Mouse (Mus musculus): ENCODE measurements around the gene Camk2b.
"Not testable (repeated sequence)": the region's sequence is repeated elsewhere in the genome, so short reads cannot be mapped to it uniquely, and the experiment has no call there.

Camk2b gene

DNA sequence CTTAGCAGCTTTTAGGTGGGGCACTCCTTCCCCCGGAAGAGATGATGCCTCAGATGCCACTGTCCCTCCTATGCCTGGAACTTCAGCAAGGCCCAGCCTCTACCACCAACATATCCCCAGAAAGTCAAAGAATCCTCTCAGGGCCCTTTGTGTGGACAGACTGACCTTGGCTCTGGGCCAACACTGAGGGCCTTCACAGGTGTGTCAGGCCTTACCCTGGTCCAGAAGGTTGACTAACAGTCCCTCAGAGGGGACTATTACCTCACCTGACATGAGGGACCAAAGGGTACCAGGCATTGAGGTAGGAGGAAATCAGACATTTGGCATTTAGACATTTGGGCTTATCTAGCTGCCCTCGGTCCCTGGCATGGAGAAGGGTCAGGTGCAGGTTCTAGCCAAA is 86.1 kb downstream of the Camk2b start:
- DNase-seq = no peak

- no peak for DNase-seq
Measured at GRCm38 (mm10) chr11:5979088-5979487, 87.1 kb downstream of the Camk2b start.

GRCm38 (mm10) chr11:5976106-5976505 is 90.1 kb downstream of the Camk2b start:
- DNase-seq = no peak

GRCm38 (mm10) chr11:5975068-5975467 is 91.1 kb downstream of the Camk2b start:
- no peak for DNase-seq

GRCm38 (mm10) chr11:5974053-5974452 is 92.1 kb downstream of the Camk2b start:
- DNase-seq = no peak

GRCm38 (mm10) chr11:5973151-5973550 is 93.0 kb downstream of the Camk2b start:
- peak; percentile 36 for DNase-seq

DNA sequence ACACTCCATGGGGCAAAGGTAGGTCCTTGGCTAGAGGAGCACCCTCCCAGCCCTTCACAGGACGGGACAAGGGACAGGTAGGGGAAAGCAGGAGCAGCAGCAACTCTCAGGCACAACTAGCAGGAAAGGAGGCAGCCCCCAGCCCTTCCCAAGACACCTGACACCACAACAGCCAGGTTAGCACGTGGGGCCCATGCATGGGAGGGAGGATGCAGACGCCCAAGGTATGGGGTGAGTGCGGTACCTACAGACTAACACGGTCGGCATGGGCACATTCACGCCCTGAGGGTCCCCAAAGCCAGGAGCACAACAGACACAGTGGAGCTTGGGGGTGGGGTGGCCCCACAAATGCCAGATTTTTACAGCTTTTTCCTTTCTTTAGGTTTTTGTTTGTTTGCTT is 95.0 kb downstream of the Camk2b start:
- DNase-seq = no peak

DNA sequence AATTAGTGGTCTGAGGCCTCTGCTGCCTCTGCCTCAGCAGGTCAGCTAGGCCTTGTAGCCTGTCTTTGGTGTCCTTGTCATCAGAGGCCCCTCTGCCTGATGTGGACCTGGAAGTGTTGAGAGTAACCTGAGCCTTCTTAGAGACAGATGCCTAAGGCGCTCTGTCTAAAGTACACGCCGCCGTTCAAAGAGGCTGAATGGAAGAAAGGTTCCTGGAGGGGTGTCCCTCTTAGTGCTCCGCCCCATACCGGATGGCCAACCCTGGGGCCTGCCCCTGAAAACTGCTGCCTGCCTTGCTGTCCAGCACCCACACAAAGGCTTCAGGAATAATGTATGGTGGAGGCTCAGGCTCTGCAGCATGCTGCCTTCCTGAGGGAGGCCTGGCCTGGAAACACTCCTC is 97.9 kb downstream of the Camk2b start:
- no peak for DNase-seq

DNA sequence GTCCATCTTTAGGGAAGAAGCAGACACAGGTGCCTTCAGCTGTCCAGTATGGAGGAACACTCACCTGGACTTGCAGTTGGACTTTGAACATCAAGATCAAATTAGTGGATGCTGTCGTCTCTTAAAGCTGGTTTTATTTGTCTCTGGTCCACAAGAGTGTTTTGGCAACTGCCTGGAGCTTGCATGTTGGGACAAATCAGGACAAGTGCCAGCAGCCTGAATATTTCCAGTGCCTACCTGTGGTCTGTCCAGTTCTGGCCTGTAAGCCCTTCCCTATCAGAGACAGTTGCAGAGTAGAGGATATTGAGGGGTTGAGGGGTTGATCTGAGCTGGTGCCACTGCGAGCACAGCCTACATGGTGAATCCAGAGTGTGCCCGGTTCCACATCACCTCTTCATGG is 99.4 kb downstream of the Camk2b start:
- no peak for DNase-seq

GRCm38 (mm10) chr11:5965865-5966264 is 100.3 kb downstream of the Camk2b start:
- DNase-seq = no peak

- no peak for DNase-seq
Measured at GRCm38 (mm10) chr11:5960051-5960450, 106.1 kb downstream of the Camk2b start.

DNA sequence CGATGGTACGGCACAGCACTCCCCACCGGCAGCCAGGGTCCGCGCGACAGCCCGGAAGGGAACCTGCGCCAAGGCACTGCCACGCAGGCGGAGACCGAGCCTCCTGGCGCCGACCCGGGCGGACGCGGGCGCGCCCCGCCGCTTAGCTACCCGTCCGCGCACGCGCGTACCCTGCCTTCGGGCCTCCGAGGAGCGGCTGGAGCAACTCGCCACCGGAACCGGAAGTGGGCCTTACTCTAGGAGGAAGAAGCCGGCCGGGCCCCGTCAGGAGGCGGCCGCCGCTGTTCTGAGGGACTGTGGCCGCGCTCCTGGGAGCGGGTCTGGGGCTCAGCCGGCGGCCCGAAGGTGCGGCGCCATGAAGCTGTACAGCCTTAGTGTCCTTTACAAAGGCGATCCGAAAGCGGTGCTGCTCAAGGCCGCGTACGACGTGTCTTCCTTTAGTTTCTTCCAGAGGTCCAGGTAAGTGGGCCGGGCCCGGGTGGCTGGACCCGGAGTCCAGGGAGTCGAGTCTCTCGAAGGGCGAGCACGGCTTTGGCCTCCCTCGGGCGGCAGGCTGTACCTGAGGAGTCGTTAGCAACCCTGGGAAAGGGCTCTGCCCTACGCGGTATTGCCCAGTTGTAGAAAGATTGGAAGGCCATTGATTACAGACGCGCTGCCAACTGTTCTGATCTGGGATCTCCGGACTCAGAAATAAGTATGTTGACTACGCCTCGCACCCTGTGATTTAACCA is 110.5 kb downstream of the Camk2b start, which contains the start of gene Ykt6:
TSS of gene Ykt6 (plus strand) at position 148 of the 731 bp plus-strand sequence.
- peak; percentile 98 for DNase-seq

DNA sequence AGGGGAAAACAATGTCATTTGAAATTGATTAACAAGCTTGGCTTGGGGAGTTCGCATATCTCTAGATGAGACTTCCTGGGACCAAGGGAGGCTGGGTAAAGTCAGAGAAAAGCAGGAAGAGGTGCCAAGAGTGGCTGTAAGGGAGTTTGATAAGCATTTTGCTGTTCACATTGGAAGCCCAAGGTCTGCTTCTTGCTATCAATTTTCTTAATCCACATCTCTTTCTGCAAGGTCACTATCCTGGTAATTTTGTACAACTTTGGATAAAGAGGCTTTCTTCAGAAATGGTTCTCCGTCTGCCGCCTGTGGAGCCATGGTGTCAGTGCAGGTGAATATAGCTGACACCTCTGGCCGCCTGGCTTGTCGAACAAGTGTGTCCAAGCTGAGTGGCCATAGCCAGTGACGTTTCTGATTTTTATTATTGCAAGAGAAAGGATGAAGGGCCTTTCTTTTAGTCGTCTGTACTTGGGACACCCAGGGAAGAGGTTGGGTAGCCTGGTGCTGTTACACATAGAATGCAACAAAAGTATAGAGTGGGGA is 111.1 kb downstream of the Camk2b start:
- peak; percentile 67 for DNase-seq

GRCm38 (mm10) chr11:5954435-5954834 is 111.7 kb downstream of the Camk2b start:
- DNase-seq = no peak

DNA sequence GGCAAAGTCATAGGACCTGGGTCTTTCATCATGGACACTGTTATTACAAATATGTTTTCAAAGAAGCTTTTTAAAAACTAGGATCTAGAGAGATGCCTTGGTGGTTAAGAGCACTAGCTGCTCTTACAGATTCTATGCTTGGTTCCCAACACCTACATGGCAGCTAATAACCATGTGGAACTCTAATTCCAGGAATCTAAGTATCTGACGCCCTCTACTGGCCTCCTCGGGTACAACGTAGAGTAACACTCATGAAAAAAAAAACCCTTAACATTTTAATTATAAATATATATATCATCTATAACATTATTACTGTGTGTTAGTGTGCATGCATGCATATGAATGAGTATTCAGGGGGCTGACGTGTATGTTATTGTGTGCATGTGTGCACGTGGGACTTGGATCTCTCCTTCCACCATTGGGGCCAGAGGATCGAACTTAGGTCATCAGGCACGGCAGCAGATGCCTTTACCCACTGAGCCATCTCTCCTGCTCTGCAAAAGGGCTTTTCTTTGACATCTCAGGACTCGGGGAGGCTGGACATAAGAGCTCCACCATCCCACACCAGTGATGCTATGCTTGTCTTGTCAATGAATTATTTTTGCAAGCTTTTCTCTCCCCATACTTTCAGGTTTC is 112.9 kb downstream of the Camk2b start:
- DNase-seq = peak; percentile 53

DNA sequence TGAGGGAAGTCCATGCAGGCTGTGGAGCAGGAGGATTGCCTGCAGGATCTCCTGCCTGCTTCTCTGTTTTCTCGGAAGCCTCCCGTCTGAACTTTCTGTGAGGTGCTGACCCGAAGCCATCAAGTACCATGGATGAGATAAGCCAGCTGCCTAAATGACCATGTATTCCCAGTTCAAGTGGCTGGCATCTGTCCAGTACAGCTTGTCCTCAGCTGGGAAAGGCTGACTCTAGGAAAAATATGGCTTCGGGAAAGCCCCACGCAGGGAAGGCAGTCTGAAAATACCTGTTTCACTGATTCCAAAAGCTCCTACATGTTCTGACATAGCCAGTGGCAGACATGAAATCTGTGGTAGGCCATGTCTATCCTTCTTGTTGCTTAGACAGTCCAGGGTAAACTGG is 113.7 kb downstream of the Camk2b start:
- DNase-seq = peak; percentile 79

- no peak for DNase-seq
Measured at GRCm38 (mm10) chr11:5949586-5950352, 116.4 kb downstream of the Camk2b start, which contains the start of gene Gck. TSS of gene Gck (minus strand) at chr11:5950081.

- no peak for DNase-seq
Measured at GRCm38 (mm10) chr11:5948546-5949250, 117.5 kb downstream of the Camk2b start.

GRCm38 (mm10) chr11:5947796-5948195 is 118.4 kb downstream of the Camk2b start:
- DNase-seq = no peak

DNA sequence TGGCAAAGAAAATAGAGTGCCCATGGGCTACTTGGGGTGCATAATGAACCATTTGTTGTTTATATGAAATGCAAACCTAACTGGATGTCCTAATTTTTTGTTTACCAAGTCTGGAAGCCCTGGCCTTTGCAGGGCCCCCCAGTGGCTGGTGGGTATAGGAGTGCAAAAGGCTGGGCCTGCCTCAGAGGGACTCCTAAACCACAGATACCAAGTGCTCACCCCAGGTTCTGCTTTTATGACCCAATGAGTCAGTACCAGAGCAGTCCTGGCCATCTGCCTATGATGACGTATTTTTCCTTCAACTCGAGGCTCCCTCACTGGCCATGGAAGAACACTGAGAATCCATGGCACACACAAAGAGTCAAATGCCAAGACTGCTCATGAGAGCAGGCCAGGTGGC is 121.1 kb downstream of the Camk2b start:
- peak; percentile 31 for DNase-seq

- DNase-seq = no peak
Measured at GRCm38 (mm10) chr11:5942966-5943365, 123.2 kb downstream of the Camk2b start.

DNA sequence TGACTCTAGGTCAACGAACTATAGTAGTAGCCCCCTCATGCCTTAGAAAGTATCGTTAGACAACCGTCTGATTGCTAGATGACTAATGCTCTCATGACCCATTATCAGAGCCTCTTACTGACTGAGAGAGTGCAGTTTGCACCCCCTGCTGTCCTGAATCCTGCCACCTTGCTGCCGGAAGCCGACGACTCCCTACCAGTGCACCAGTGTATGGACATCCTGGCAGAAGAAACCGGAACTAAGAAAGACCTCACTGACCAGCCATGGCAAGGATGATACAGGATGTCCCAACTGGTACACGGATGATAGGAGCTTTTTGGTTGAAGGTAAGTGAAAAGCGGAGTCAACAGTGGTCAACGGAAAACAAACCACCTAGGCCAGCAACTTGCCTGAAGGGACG is 131.6 kb downstream of the Camk2b start:
- DNase-seq = not testable (repeated sequence)

DNA sequence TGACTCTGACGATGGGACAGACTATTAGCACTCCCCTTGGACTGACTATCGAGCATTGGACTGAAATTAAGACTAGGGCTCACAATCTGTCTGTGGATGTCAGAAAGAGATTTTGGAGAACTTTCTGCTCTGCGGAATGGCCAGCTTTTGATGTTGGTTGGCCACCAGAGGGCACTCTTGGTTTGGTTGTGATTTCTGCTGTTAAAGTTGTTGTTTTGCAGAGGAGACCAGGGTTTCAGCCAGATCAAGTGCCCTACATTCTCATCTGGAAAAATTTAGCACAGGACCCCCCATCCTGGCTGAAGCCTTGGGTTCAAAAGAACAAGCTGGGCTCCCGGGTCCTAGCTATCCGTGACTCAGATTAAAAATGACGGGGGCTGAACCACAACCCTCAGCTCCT is 134.2 kb downstream of the Camk2b start:
- DNase-seq = peak; percentile 47

Data from lung, postnatal 10 days (tissue).